ENCODE assay signal across 22 mouse cellular contexts in the genomic region with DNA sequence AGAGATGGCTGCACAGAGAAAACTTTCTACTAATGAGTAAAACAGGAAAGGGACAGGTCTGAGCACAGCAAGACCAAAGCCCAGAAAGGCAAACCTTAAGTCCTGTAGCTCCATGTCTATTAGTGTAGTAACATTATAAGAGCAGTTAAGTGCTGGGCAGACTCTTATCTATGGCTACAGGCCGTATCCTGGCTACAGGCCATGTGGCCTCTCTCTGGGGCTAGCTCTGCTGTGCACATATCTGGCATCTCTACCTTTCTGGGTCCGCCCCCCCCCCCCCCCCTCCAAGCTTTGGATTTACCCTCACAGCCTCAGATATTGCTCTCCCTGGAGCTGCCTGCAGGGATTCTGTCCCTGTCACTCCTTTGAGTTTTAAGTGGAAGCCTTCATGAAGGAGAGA. TPM values are rescaled to one million over a fixed set of nuclear protein-coding genes. Genes with fewer than 3 reads are reported as not detected.
DNase-seq lines count a peak whose midpoint lies in the region; ATAC-seq and TF ChIP-seq lines count a peak whose summit lies in the region.
"Had no signal": no experiment of that assay in that cellular context is flagged by ENCODE, and none has a peak within 500 bp of the region (broad histone marks: within the 10 kb centered on the region; RNA-seq: fewer than 3 reads in every experiment).

No protein-coding gene starts in this region.

- DNase-seq in MEL (ENCODE audit: low read depth, low spot score), result peak; percentile 50
- peak; percentile 23 for DNase-seq in c-Kit-positive CD71-positive TER-119-negative erythroid progenitor cells, embryonic 14.5 days (ENCODE audit: low read depth)
- DNase-seq in liver, embryonic 13.5 days, result peak; percentile 34
- DNase-seq in left cerebral cortex, adult 18-20 months (ENCODE audit: low spot score in 2 of 2), result no peak
- no peak for DNase-seq in layer of hippocampus, adult 9-10 months (ENCODE audit: low spot score)
- no peak for DNase-seq in forebrain, embryonic 10.5 days (ENCODE audit: extremely low spot score, low spot score)
- DNase-seq: adrenal gland, adult 8-10 months; cerebellum, adult 9-10 months; gastrocnemius, postnatal 10 days; thymus, postnatal 36 days had no signal

- no peaks in the 10 kb centered on the region for H3K4me1 ChIP-seq in intestine, embryonic 15.5 days (replicated peaks)
- no peaks in the 10 kb centered on the region for H3K4me1 ChIP-seq in intestine, postnatal 0 days (replicated peaks; ENCODE audit: control insufficient read depth, insufficient read depth, low read length)
- peaks cover 0 to 2% of the 10 kb centered on the region in 2 experiments; a peak in 1 of 4 replicates for H3K4me1 ChIP-seq in MEL (ENCODE audit: control insufficient read depth in 1 of 2, insufficient read depth in 2 of 2, low read length in 2 of 2)
- peaks cover 26% of the 10 kb centered on the region for H3K4me1 ChIP-seq in liver, embryonic 13.5 days (replicated peaks)
- no peaks in the 10 kb centered on the region for H3K4me1 ChIP-seq in forebrain, embryonic 10.5 days
- H3K4me1 ChIP-seq: neural tube, embryonic 15.5 days had no signal

- ATAC-seq in intestine, embryonic 15.5 days, result 0 out of 2 replicates have a peak, but pooled peaks have one; percentile 12
- ATAC-seq in intestine, postnatal 0 days, result no peak
- peak; percentile 98 for ATAC-seq in liver, embryonic 13.5 days (ENCODE audit: low read depth)
- ATAC-seq: CD4-positive, CD25-positive, alpha-beta regulatory T cell, adult 4 months had no signal

- no peak overlapping the region for H3K4me3 ChIP-seq in intestine, embryonic 15.5 days (replicated peaks)
- no peak overlapping the region for H3K4me3 ChIP-seq in intestine, postnatal 0 days (ENCODE audit: low read depth, low read length)
- no peak overlapping the region for H3K4me3 ChIP-seq in MEL (ENCODE audit: control insufficient read depth in 1 of 2, insufficient read depth in 1 of 2, low read depth in 2 of 2, low read length in 2 of 2)
- no peak overlapping the region for H3K4me3 ChIP-seq in liver, embryonic 13.5 days (replicated peaks)
- no peak overlapping the region for H3K4me3 ChIP-seq in forebrain, embryonic 10.5 days
- H3K4me3 ChIP-seq: erythroblast, embryonic 14.5 days; hindbrain, embryonic 10.5 days; layer of hippocampus, adult 2 months; neural tube, embryonic 15.5 days had no signal

- no peak overlapping the region for H3K4me2 ChIP-seq in intestine, embryonic 15.5 days (replicated peaks)
- no peak overlapping the region for H3K4me2 ChIP-seq in intestine, postnatal 0 days (replicated peaks; ENCODE audit: low read depth)
- H3K4me2 ChIP-seq in liver, embryonic 13.5 days, result peak overlapping the region; percentile 6; the same call in 1 of the 2 replicates
- H3K4me2 ChIP-seq: neural tube, embryonic 15.5 days had no signal

- no peaks in the 10 kb centered on the region for H3K27me3 ChIP-seq in intestine, embryonic 15.5 days (replicated peaks)
- H3K27me3 ChIP-seq in intestine, postnatal 0 days (replicated peaks; ENCODE audit: control insufficient read depth, insufficient read depth, low read length), result no peaks in the 10 kb centered on the region
- H3K27me3 ChIP-seq in MEL (ENCODE audit: control insufficient read depth in 1 of 2, insufficient read depth in 2 of 2, low read length in 2 of 2), result no peaks in the 10 kb centered on the region
- no peaks in the 10 kb centered on the region for H3K27me3 ChIP-seq in liver, embryonic 13.5 days
- H3K27me3 ChIP-seq in forebrain, embryonic 10.5 days (ENCODE audit: poor library complexity, severe bottlenecking), result no peaks in the 10 kb centered on the region
- H3K27me3 ChIP-seq: neural tube, embryonic 15.5 days had no signal

- no peaks in the 10 kb centered on the region for H3K36me3 ChIP-seq in intestine, embryonic 15.5 days
- H3K36me3 ChIP-seq in intestine, postnatal 0 days (ENCODE audit: control insufficient read depth, insufficient read depth), result no peaks in the 10 kb centered on the region
- no peaks in the 10 kb centered on the region for H3K36me3 ChIP-seq in MEL (ENCODE audit: control insufficient read depth in 1 of 2, insufficient read depth in 2 of 2, low read length in 2 of 2)
- no peaks in the 10 kb centered on the region for H3K36me3 ChIP-seq in liver, embryonic 13.5 days
- H3K36me3 ChIP-seq in forebrain, embryonic 10.5 days (replicated peaks), result no peaks in the 10 kb centered on the region
- H3K36me3 ChIP-seq: hindbrain, embryonic 10.5 days; neural tube, embryonic 15.5 days had no signal

- no peak overlapping the region for H3K9ac ChIP-seq in intestine, embryonic 15.5 days
- no peak overlapping the region for H3K9ac ChIP-seq in intestine, postnatal 0 days (ENCODE audit: low read depth, low read length)
- no peak overlapping the region for H3K9ac ChIP-seq in MEL (ENCODE audit: control insufficient read depth, low read depth, low read length, poor library complexity, severe bottlenecking)
- no peak overlapping the region for H3K9ac ChIP-seq in liver, embryonic 13.5 days
- H3K9ac ChIP-seq: neural tube, embryonic 15.5 days had no signal

- TF ChIP-seq RAD21 in MEL (IDR thresholded peaks at IDR 0.05; ENCODE audit: low read depth, low read length), result no peak

- no peak overlapping the region for H3K27ac ChIP-seq in intestine, embryonic 15.5 days
- H3K27ac ChIP-seq in intestine, postnatal 0 days (ENCODE audit: low read depth, low read length), result no peak overlapping the region
- no peak overlapping the region for H3K27ac ChIP-seq in MEL (ENCODE audit: control insufficient read depth, low read depth, low read length)
- H3K27ac ChIP-seq in liver, embryonic 13.5 days, result no peak overlapping the region; the same call in 1 of the 2 replicates
- H3K27ac ChIP-seq in forebrain, embryonic 10.5 days, result no peak overlapping the region
- H3K27ac ChIP-seq: hindbrain, embryonic 10.5 days; layer of hippocampus, adult 2 months; neural tube, embryonic 15.5 days had no signal

- no peaks in the 10 kb centered on the region for H3K79me2 ChIP-seq in MEL (ENCODE audit: control insufficient read depth, insufficient read depth, low read length, poor library complexity)

- TF ChIP-seq EP300 in MEL (IDR thresholded peaks at IDR 0.05; ENCODE audit: low read depth in 1 of 2, low read length in 2 of 2), result no peak

- no peaks in the 10 kb centered on the region for H3K9me3 ChIP-seq in intestine, embryonic 15.5 days
- no peaks in the 10 kb centered on the region for H3K9me3 ChIP-seq in intestine, postnatal 0 days (ENCODE audit: control insufficient read depth)
- no peaks in the 10 kb centered on the region for H3K9me3 ChIP-seq in MEL (replicated peaks; ENCODE audit: insufficient read depth, low read length)
- no peaks in the 10 kb centered on the region for H3K9me3 ChIP-seq in liver, embryonic 13.5 days (replicated peaks)
- no peaks in the 10 kb centered on the region for H3K9me3 ChIP-seq in forebrain, embryonic 10.5 days
- H3K9me3 ChIP-seq: hindbrain, embryonic 10.5 days; neural tube, embryonic 15.5 days had no signal

- TF ChIP-seq CTCF in intestine, postnatal 0 days (IDR thresholded peaks at IDR 0.05; ENCODE audit: low read depth), result no peak
- TF ChIP-seq CTCF in MEL (IDR thresholded peaks at IDR 0.05 in 2 of 3, conservative IDR thresholded peaks at IDR 0.05 in 1 of 3; ENCODE audit: control insufficient read depth in 1 of 3, insufficient read depth in 1 of 3, low read depth in 2 of 3, low read length in 3 of 3, poor library complexity in 1 of 3, severe bottlenecking in 1 of 3), result no peak

- 43% methylated on average over 2 of the region's 2 CpGs for WGBS in intestine, embryonic 15.5 days
- WGBS in intestine, postnatal 0 days, result 14% methylated on average over 2 of the region's 2 CpGs
- 2% methylated on average over 2 of the region's 2 CpGs for whole genome bisulfite sequencing in liver, embryonic 13.5 days (ENCODE audit: insufficient replicate concordance)
- 71% methylated on average over 2 of the region's 2 CpGs for WGBS in forebrain, embryonic 10.5 days

- no peak for TF ChIP-seq POLR2A in MEL (IDR thresholded peaks at IDR 0.05; ENCODE audit: control insufficient read depth in 1 of 2, insufficient read depth in 1 of 2, low read depth in 1 of 2, low read length in 2 of 2, poor library complexity in 1 of 2)

RNA-seq across cellular contexts. Expression of a gene that starts 3.8 kb away (rescaled TPM):
- polyA plus RNA-seq in intestine, embryonic 15.5 days (2015; fragmentation: Nextera tagmentation; extraction: Ambion mirVana), result 0.42 TPM in 1 of 2 replicates, not detected in the other
- not detected in 2 replicates for polyA plus RNA-seq in intestine, postnatal 0 days (2015; fragmentation: Nextera tagmentation; extraction: Ambion mirVana)
- not detected in 2 replicates for total RNA-seq in MEL (2012; rRNA removed)
- polyA plus RNA-seq in MEL (2012; ENCODE audit: insufficient read depth in 1 of 2, insufficient read length in 2 of 2, low read depth in 1 of 2, low replicate concordance in 2 of 2, missing spikeins in 1 of 2), result not detected
- not detected in 2 replicates for polyA plus RNA-seq in liver, embryonic 13.5 days (2015; fragmentation: Nextera tagmentation; extraction: Ambion mirVana)
- 1 to 10 TPM in 1 of 2 experiments, under 1 TPM in 1; 0.73 to 1.4 TPM for total RNA-seq in left cerebral cortex, adult 18-20 months (2021)
- polyA plus RNA-seq in forebrain, embryonic 10.5 days (2016; fragmentation: Nextera tagmentation; extraction: Ambion mirVana), result 0.36 TPM in 1 of 2 replicates, not detected in the other
- total RNA-seq: gastrocnemius, postnatal 10 days; monocyte, adult 5-6 weeks had no signal
- polyA plus RNA-seq: CD4-positive, CD25-positive, alpha-beta regulatory T cell, adult 4 months; erythroblast, embryonic 14.5 days; kidney, embryonic 14.5 days; limb, embryonic 14.5 days; stomach, embryonic 16.5 days had no signal

RNA-seq across cellular contexts. Expression of a gene that starts 7.5 kb away (rescaled TPM):
- not detected in 2 replicates for polyA plus RNA-seq in intestine, embryonic 15.5 days (2015; fragmentation: Nextera tagmentation; extraction: Ambion mirVana)
- polyA plus RNA-seq in intestine, postnatal 0 days (2015; fragmentation: Nextera tagmentation; extraction: Ambion mirVana), result not detected in 2 replicates
- not detected in 2 replicates for total RNA-seq in MEL (2012; rRNA removed)
- not detected for polyA plus RNA-seq in MEL (2012; ENCODE audit: insufficient read depth in 1 of 2, insufficient read length in 2 of 2, low read depth in 1 of 2, low replicate concordance in 2 of 2, missing spikeins in 1 of 2)
- polyA plus RNA-seq in liver, embryonic 13.5 days (2015; fragmentation: Nextera tagmentation; extraction: Ambion mirVana), result not detected in 2 replicates
- total RNA-seq in left cerebral cortex, adult 18-20 months (2021), result not detected
- not detected in 2 replicates for polyA plus RNA-seq in forebrain, embryonic 10.5 days (2016; fragmentation: Nextera tagmentation; extraction: Ambion mirVana)
- total RNA-seq: gastrocnemius, postnatal 10 days; layer of hippocampus, adult 2 months; left cerebral cortex, postnatal 10 days; monocyte, adult 5-6 weeks had no signal
- polyA plus RNA-seq: CD4-positive, CD25-positive, alpha-beta regulatory T cell, adult 4 months; erythroblast, embryonic 14.5 days; hindbrain, embryonic 10.5 days; kidney, embryonic 14.5 days; limb, embryonic 14.5 days; neural tube, embryonic 15.5 days; stomach, embryonic 16.5 days had no signal

RNA-seq across cellular contexts. Expression of a gene that starts 39.7 kb away (rescaled TPM):
- polyA plus RNA-seq in intestine, embryonic 15.5 days (2015; fragmentation: Nextera tagmentation; extraction: Ambion mirVana), result 3.5 and 6.7 TPM in 2 replicates
- polyA plus RNA-seq in intestine, postnatal 0 days (2015; fragmentation: Nextera tagmentation; extraction: Ambion mirVana), result 0.08 TPM in 1 of 2 replicates, not detected in the other
- not detected in 2 replicates for total RNA-seq in MEL (2012; rRNA removed)
- not detected for polyA plus RNA-seq in MEL (2012; ENCODE audit: insufficient read depth in 1 of 2, insufficient read length in 2 of 2, low read depth in 1 of 2, low replicate concordance in 2 of 2, missing spikeins in 1 of 2)
- polyA plus RNA-seq in liver, embryonic 13.5 days (2015; fragmentation: Nextera tagmentation; extraction: Ambion mirVana), result 4.5 and 4.9 TPM in 2 replicates
- total RNA-seq in left cerebral cortex, adult 18-20 months (2021), result not detected
- not detected in 2 replicates for polyA plus RNA-seq in forebrain, embryonic 10.5 days (2016; fragmentation: Nextera tagmentation; extraction: Ambion mirVana)
- total RNA-seq: layer of hippocampus, adult 2 months; left cerebral cortex, postnatal 10 days; monocyte, adult 5-6 weeks had no signal
- polyA plus RNA-seq: CD4-positive, CD25-positive, alpha-beta regulatory T cell, adult 4 months; erythroblast, embryonic 14.5 days; hindbrain, embryonic 10.5 days; kidney, embryonic 14.5 days; limb, embryonic 14.5 days; neural tube, embryonic 15.5 days had no signal

RNA-seq across cellular contexts. Expression of a gene that starts 51.6 kb away (rescaled TPM):
- polyA plus RNA-seq in intestine, embryonic 15.5 days (2015; fragmentation: Nextera tagmentation; extraction: Ambion mirVana), result 51.6 and 54.4 TPM in 2 replicates
- 86.9 and 96.2 TPM in 2 replicates for polyA plus RNA-seq in intestine, postnatal 0 days (2015; fragmentation: Nextera tagmentation; extraction: Ambion mirVana)
- total RNA-seq in MEL (2012; rRNA removed), result 19.2 and 20.3 TPM in 2 replicates
- polyA plus RNA-seq in MEL (2012; ENCODE audit: insufficient read depth in 1 of 2, insufficient read length in 2 of 2, low read depth in 1 of 2, low replicate concordance in 2 of 2, missing spikeins in 1 of 2), result 10 to 100 TPM in 1 of 2 experiments, not detected in 1; 28.5 TPM
- polyA plus RNA-seq in liver, embryonic 13.5 days (2015; fragmentation: Nextera tagmentation; extraction: Ambion mirVana), result 67.9 and 78.3 TPM in 2 replicates
- total RNA-seq in left cerebral cortex, adult 18-20 months (2021), result 100 to 1,000 TPM; 128 to 132 TPM
- 49.4 and 50.5 TPM in 2 replicates for polyA plus RNA-seq in forebrain, embryonic 10.5 days (2016; fragmentation: Nextera tagmentation; extraction: Ambion mirVana)

Comparison
In these comparisons a context has a peak if more than half of its experiments do, and no peak if none do; other contexts are left out.
1. DNase-seq: peak in MEL (single experiment), c-Kit-positive CD71-positive TER-119-negative erythroid progenitor cells, embryonic 14.5 days (single experiment) and liver, embryonic 13.5 days (single experiment); none in left cerebral cortex, adult 18-20 months (0 of 2), layer of hippocampus, adult 9-10 months (single experiment) and forebrain, embryonic 10.5 days (single experiment).